ENCODE assay signal across 33 mouse cellular contexts in the genomic region with DNA sequence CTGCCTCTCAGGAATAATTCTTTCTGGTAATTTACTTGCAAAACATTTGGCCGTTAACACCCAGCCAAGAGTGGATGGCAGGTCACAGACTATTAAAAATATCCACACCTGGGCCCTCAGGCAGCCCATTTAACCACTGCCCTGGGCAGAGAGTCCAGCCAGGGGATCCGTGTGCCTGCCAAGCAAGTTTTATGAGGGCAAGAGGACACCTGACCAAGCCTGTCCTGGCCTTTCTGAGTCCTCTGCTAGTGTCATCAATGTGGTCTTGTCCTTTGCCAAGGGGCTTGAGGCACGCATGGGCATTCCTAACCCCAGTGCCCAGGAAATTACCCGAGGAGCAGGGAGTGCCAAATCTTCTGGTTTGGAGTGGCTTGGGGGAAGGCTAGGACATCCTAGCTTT. TPM values are rescaled to one million over a fixed set of nuclear protein-coding genes. Genes with fewer than 3 reads are reported as not detected.
DNase-seq lines count a peak whose midpoint lies in the region; ATAC-seq and TF ChIP-seq lines count a peak whose summit lies in the region.
"Had no signal": no experiment of that assay in that cellular context is flagged by ENCODE, and none has a peak within 500 bp of the region (broad histone marks: within the 10 kb centered on the region; RNA-seq: fewer than 3 reads in every experiment).

No protein-coding gene starts in this region.

- H3K27ac ChIP-seq in heart, embryonic 10.5 days, result no peak overlapping the region
- H3K27ac ChIP-seq in liver, adult 2 months (replicated peaks; ENCODE audit: insufficient read depth, low read depth, low read length), result no peak overlapping the region
- H3K27ac ChIP-seq in liver, embryonic 11.5 days (ENCODE audit: low read depth, low read length), result no peak overlapping the region
- H3K27ac ChIP-seq: embryonic facial prominence, embryonic 12.5 days; hindbrain, embryonic 13.5 days; kidney, postnatal 0 days; limb, embryonic 13.5 days; liver, embryonic 14.5 days; midbrain, embryonic 12.5 days had no signal

- WGBS in heart, embryonic 10.5 days, result 76% methylated on average over 4 of the region's 4 CpGs
- 38% methylated on average over 4 of the region's 4 CpGs for WGBS in liver, adult 2 months
- WGBS in liver, embryonic 11.5 days, result 76% methylated on average over 4 of the region's 4 CpGs

- no peak for TF ChIP-seq CTCF in liver, adult 2 months (IDR thresholded peaks at IDR 0.05; ENCODE audit: low read depth, low read length)

- peaks cover 56% of the 10 kb centered on the region for H3K27me3 ChIP-seq in heart, embryonic 10.5 days (ENCODE audit: insufficient read depth, poor library complexity, severe bottlenecking)
- no peaks in the 10 kb centered on the region for H3K27me3 ChIP-seq in liver, adult 2 months (ENCODE audit: control insufficient read depth, insufficient read depth, low read length)
- no peaks in the 10 kb centered on the region; the same call in 1 of the 2 replicates for H3K27me3 ChIP-seq in liver, embryonic 11.5 days (replicated peaks; ENCODE audit: control insufficient read depth, insufficient read depth, low read length)
- H3K27me3 ChIP-seq: CH12.LX; embryonic facial prominence, embryonic 12.5 days had no signal

- H3K9ac ChIP-seq in liver, adult 2 months (ENCODE audit: low read depth, low read length), result no peak overlapping the region
- H3K9ac ChIP-seq in liver, embryonic 11.5 days (ENCODE audit: low read depth, low read length), result no peak overlapping the region
- H3K9ac ChIP-seq: embryonic facial prominence, embryonic 12.5 days; forebrain, postnatal 0 days; heart, embryonic 12.5 days; hindbrain, embryonic 13.5 days; limb, embryonic 13.5 days; liver, embryonic 14.5 days; lung, embryonic 14.5 days; midbrain, embryonic 12.5 days had no signal

- H3K36me3 ChIP-seq in heart, embryonic 10.5 days, result no peaks in the 10 kb centered on the region
- no peaks in the 10 kb centered on the region for H3K36me3 ChIP-seq in liver, adult 2 months (ENCODE audit: control insufficient read depth, insufficient read depth, low read length)
- no peaks in the 10 kb centered on the region for H3K36me3 ChIP-seq in liver, embryonic 11.5 days (ENCODE audit: control insufficient read depth, insufficient read depth, low read length)
- H3K36me3 ChIP-seq: embryonic facial prominence, embryonic 12.5 days; G1E; heart, embryonic 12.5 days; hindbrain, embryonic 13.5 days; limb, embryonic 13.5 days; midbrain, embryonic 12.5 days had no signal

- no peak overlapping the region for H3K4me2 ChIP-seq in liver, embryonic 11.5 days
- H3K4me2 ChIP-seq: embryonic facial prominence, embryonic 12.5 days; heart, embryonic 12.5 days; hindbrain, embryonic 13.5 days; limb, embryonic 13.5 days; lung, embryonic 14.5 days; midbrain, embryonic 12.5 days had no signal

- peaks cover 16% of the 10 kb centered on the region for H3K4me1 ChIP-seq in heart, embryonic 10.5 days
- no peaks in the 10 kb centered on the region for H3K4me1 ChIP-seq in liver, adult 2 months (ENCODE audit: control insufficient read depth, insufficient read depth, low read length)
- H3K4me1 ChIP-seq in liver, embryonic 11.5 days (replicated peaks; ENCODE audit: control insufficient read depth, insufficient read depth, low read length), result no peaks in the 10 kb centered on the region
- H3K4me1 ChIP-seq: hindbrain, embryonic 13.5 days; midbrain, embryonic 12.5 days had no signal

- intact Hi-C loops in heart, postnatal 14 days (cut with DNase I), result no loop called here

- no peak for TF ChIP-seq POLR2A in liver, adult 2 months (IDR thresholded peaks at IDR 0.05; ENCODE audit: extremely low read depth, insufficient read depth, low read length)

- H3K4me3 ChIP-seq in heart, embryonic 10.5 days, result no peak overlapping the region
- H3K4me3 ChIP-seq in liver, adult 2 months (ENCODE audit: insufficient read depth, low read depth, low read length), result no peak overlapping the region
- no peak overlapping the region for H3K4me3 ChIP-seq in liver, embryonic 11.5 days (ENCODE audit: low read depth, low read length)
- H3K4me3 ChIP-seq: embryonic facial prominence, embryonic 12.5 days; heart, embryonic 12.5 days; hindbrain, embryonic 13.5 days; limb, embryonic 13.5 days; midbrain, embryonic 12.5 days had no signal

- DNase-seq in heart, embryonic 10.5 days (ENCODE audit: low spot score), result peak; percentile 11
- no peak for DNase-seq in heart, postnatal 14 days
- DNase-seq in liver, adult 2 months (ENCODE audit: extremely low read depth, low read depth, low spot score), result peak; percentile 74
- no peak for DNase-seq in liver, embryonic 11.5 days (ENCODE audit: low spot score)
- peak; percentile 55 for DNase-seq in kidney, postnatal 14 days
- peak; percentile 74 for DNase-seq in skeletal muscle tissue, adult 2 months (ENCODE audit: low read depth, low spot score)
- DNase-seq in layer of hippocampus, postnatal 36 days, result no peak
- DNase-seq in testis, postnatal 10 days (ENCODE audit: low spot score), result no peak
- DNase-seq: B cell, adult 2 months; cerebellum, adult 18-20 months; cerebellum, postnatal 25 days; forebrain, postnatal 0 days; heart, postnatal 36 days; lung, embryonic 14.5 days; right cerebral cortex, postnatal 14 days; spleen, adult 18-20 months; thymus, postnatal 14 days had no signal

- H3K79me2 ChIP-seq in liver, adult 2 months (ENCODE audit: control insufficient read depth, insufficient read depth, low read length), result no peaks in the 10 kb centered on the region

- H3K9me3 ChIP-seq in heart, embryonic 10.5 days, result no peaks in the 10 kb centered on the region
- H3K9me3 ChIP-seq in liver, embryonic 11.5 days (ENCODE audit: control insufficient read depth, low read length), result no peaks in the 10 kb centered on the region
- H3K9me3 ChIP-seq: embryonic facial prominence, embryonic 12.5 days; heart, embryonic 12.5 days; hindbrain, embryonic 13.5 days; limb, embryonic 13.5 days; midbrain, embryonic 12.5 days had no signal

- ATAC-seq in liver, embryonic 11.5 days (replicated peaks; ENCODE audit: low FRiP score), result no peak
- ATAC-seq: forebrain, postnatal 0 days; Patski had no signal

RNA-seq across cellular contexts. Expression of a gene that starts 38.0 kb away (rescaled TPM):
- polyA plus RNA-seq in heart, embryonic 10.5 days (2016; fragmentation: Nextera tagmentation; extraction: Ambion mirVana), result not detected in 2 replicates
- not detected for total RNA-seq in heart, postnatal 14 days (2021)
- total RNA-seq in liver, adult 2 months (2014; rRNA removed), result not detected in 2 replicates
- not detected in 2 replicates for polyA plus RNA-seq in liver, adult 2 months (2012; rRNA removed)
- not detected in 2 replicates for polyA plus RNA-seq in liver, embryonic 11.5 days (2014; fragmentation: Nextera tagmentation; extraction: Ambion mirVana)
- total RNA-seq in layer of hippocampus, postnatal 36 days (2021), result not detected
- total RNA-seq: adrenal gland, adult 18-20 months; CH12.LX; forebrain, postnatal 0 days; G1E; heart, postnatal 36 days; left cerebral cortex, adult 8-10 months; megakaryocyte, adult 5-6 weeks; monocyte, adult 5-6 weeks; neutrophil, adult 5-6 weeks had no signal
- polyA plus RNA-seq: embryonic facial prominence, embryonic 12.5 days; forebrain, embryonic 11.5 days; forebrain, postnatal 0 days; G1E; heart, embryonic 12.5 days; hindbrain, embryonic 13.5 days; kidney, postnatal 0 days; limb, embryonic 13.5 days; liver, embryonic 14.5 days; lung, embryonic 14.5 days; midbrain, embryonic 12.5 days; Patski had no signal

Comparison
In these comparisons a context has a peak if more than half of its experiments do, and no peak if none do; other contexts are left out.
1. DNase-seq: peak in heart, embryonic 10.5 days (single experiment), liver, adult 2 months (single experiment), kidney, postnatal 14 days (single experiment) and skeletal muscle tissue, adult 2 months (single experiment); none in heart, postnatal 14 days (0 of 2), liver, embryonic 11.5 days (single experiment), layer of hippocampus, postnatal 36 days (0 of 2) and testis, postnatal 10 days (single experiment).